Mouse (Mus musculus) myocyte (in vitro differentiated cells): ENCODE measurements around the gene Mrtfb.

Source experiments
- MAX ChIP-seq: IDR thresholded peaks from one replicate; pipeline ENCODE4 v1.6.1; 2011; ENCODE audit warnings: low read depth, mild to moderate bottlenecking, control low read depth
- MYOD1 ChIP-seq, 3 experiments: IDR thresholded peaks; one replicate each; pipeline ENCODE4 v1.6.1; 2011; ENCODE audit warnings: control low read depth in 2 of 3, low read depth in 2 of 3, mild to moderate bottlenecking in 2 of 3, moderate library complexity in 1 of 3; ENCODE audit not compliant: insufficient read length in 2 of 3, control insufficient read depth in 1 of 3
- MYOG ChIP-seq, 3 experiments: IDR thresholded peaks; one replicate each; pipeline ENCODE4 v1.6.1; 2011; ENCODE audit warnings: control low read depth in 2 of 3, low read depth in 2 of 3, mild to moderate bottlenecking in 2 of 3; ENCODE audit not compliant: insufficient read length in 2 of 3, control insufficient read depth in 1 of 3, insufficient read depth in 1 of 3
- POLR2A ChIP-seq: IDR thresholded peaks from one replicate; pipeline ENCODE4 v1.6.1; 2011; ENCODE audit warnings: low read depth, mild to moderate bottlenecking, control low read depth, moderate library complexity; ENCODE audit not compliant: insufficient read length
- POLR2AphosphoS2 ChIP-seq: IDR thresholded peaks from one replicate; pipeline ENCODE4 v1.6.1; 2011; ENCODE audit warnings: low read depth, control low read depth; ENCODE audit not compliant: insufficient read length
- REST ChIP-seq: IDR thresholded peaks from one replicate; pipeline ENCODE4 v1.6.1; 2011; ENCODE audit warnings: mild to moderate bottlenecking, control low read depth, moderate library complexity; ENCODE audit not compliant: insufficient read depth, insufficient read length
- SRF ChIP-seq: IDR thresholded peaks from one replicate; pipeline ENCODE4 v1.6.1; 2011; ENCODE audit warnings: low read depth; ENCODE audit not compliant: control insufficient read depth, insufficient read length
- TCF12 ChIP-seq: IDR thresholded peaks from one replicate; pipeline ENCODE4 v1.6.1; 2011; ENCODE audit warnings: mild to moderate bottlenecking, control low read depth; ENCODE audit not compliant: poor library complexity, insufficient read depth, severe bottlenecking
- TCF3 ChIP-seq: IDR thresholded peaks from one replicate; pipeline ENCODE4 v1.6.1; 2011; ENCODE audit warnings: low read depth, control low read depth; ENCODE audit not compliant: insufficient read length

DNA sequence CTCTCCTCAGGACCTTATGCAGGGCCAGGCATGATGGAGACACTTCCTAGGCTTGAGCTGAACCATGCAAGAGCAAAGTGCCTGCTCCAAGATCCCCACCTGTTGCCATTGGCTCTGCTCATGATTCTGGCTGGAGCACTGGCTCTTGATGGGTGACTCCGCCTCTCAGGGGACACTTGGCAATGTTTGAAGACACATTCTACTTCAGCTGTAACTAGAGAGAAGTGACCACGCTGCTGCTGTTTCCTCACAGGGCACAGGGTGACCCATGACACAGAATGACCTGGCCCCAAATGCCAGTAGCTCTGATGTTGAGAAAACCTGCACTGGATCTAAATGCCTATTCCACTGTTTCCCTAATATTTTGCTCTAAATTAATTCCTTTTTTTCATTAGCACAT lies 16.7 kb upstream of the Mrtfb start:
- peak in 2 of 3 experiments; percentile 10 to 49 for TF ChIP-seq MYOD1 (IDR thresholded peaks at IDR 0.05; ENCODE audit: control insufficient read depth in 1 of 3, insufficient read length in 2 of 3, low read depth in 2 of 3)
- no peak for TF ChIP-seq MAX
- TF ChIP-seq TCF12: no peak
- TF ChIP-seq POLR2A: no peak
- TF ChIP-seq POLR2AphosphoS2: no peak
- no peak for TF ChIP-seq MYOG (IDR thresholded peaks at IDR 0.05; ENCODE audit: control insufficient read depth in 1 of 3, insufficient read depth in 1 of 3, insufficient read length in 2 of 3, low read depth in 2 of 3)
- TF ChIP-seq REST: no peak
- TF ChIP-seq TCF3: no peak
- no peak for TF ChIP-seq SRF
